Mouse (Mus musculus) adrenal gland, adult 8-10 months (tissue): ENCODE measurements around the gene March10. TPM values are rescaled to one million over a fixed set of nuclear protein-coding genes. Genes with fewer than 3 reads are reported as not detected.

ENCODE experiments used
- DNase-seq: peaks from one replicate; pipeline ENCODE4 v3.0.0; 2022
- total RNA-seq, 4 experiments: library from RNA; stranded (reverse); gene quantifications; 2 replicates each; pipeline ENCODE4 v1.2.4; 2022

March10 gene
- total RNA-seq, 4 experiments from 2014 or later: not detected

DNA sequence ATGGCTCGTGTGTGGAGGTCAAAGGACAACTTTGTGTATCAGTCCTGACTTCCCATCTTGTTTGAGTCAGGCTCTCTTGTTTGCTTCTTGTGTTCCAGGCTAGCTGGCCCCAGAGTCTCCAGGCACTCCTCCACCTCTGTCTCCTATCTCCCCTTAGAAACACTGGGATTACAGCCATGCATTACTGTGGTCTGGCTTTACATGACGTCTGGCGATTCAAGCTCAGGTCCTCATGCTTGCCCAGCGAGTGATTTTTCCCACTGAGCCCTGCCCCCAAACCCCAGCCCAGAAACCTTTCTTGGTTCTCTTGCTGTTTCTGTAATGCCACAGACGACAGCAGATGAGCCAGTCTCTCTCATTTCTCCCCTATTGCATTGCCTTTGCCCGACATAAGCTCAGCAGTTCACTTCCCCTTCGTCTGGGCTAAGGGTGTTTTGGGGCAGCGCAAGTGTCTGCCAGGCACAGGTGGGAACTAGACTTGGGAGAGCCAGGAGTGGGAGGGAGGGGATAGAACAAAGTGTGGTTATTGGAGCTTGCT lies 8.0 kb upstream of the March10 start:
- DNase-seq: no peak

DNA sequence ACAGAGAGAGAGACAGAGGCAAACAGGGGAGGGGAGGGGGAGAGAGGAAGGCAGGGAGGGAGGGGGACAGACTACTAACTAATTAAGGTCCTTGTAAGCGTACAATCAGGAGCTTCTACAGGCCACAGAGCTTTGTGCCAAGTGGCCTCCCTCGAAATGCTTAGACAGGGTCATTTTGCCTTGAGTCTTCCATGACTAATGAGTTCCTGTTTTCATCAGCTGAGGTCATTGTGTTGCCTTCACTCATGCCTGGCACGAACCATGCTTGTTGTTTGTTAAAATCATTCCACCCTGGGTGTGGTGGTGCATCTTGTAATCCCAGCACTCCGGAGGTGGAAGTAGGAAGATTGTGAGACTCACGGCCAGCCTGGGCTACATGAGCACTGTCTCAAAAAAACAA lies 3.4 kb upstream of the March10 start:
- peak; percentile 66 for DNase-seq

DNA sequence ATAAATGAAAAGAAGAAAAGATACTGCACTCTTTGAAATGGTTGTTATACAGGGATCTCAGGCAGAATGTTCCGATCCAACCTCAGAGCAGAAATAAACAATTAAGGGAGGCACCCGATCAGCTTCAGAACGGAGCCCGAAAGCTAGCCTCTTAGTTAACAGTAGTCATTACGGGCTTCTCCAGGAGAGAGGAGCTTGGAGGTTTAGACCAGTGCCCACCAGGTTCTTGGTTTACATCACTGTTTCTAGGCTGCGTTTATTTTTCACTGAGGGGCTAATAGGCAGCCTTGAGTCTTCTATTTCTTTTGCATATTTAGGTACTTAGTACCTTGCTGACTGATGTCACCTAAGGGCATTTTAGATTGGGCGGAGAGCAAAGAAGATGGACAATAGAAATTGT lies 506 bp upstream of the March10 start:
- DNase-seq: no peak

DNA sequence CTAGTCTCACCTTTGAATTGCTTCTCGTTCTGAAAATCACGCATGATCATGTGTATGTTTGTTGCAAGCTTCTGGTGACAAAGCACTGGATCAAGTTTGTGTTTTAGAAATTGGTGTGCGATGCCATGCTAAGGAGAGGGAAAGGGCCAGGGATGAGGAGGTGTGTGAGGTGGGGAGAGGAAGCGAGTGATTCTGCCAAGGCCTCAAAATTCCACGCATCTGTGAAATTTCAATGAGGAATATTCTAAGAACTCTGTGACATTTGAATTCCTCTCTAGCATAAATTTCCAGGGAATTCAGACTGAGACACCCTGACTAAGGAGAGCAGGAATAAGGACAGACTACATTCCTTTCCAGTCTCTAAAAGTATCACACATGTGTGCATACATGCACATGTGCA lies 1.4 kb downstream of the March10 start:
- DNase-seq: no peak

DNA sequence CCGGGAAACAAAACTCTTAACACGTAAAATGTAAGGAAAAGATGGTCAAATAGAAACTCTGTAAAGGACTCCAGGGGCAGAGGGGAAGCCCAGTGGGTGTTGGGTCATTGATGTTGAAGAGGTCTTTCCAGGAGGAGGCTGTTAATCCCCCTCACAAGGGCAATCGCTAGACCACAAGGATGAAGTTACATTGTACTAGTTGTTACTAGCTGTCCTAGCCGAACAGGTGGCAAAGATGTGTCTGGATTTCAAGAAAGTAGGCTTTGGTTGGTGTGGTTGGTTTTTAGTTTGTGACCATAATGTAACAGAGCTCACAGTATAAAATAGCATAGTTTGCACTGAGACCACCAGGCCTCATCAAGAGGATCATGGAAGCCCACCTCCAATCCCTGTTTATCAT lies 3.5 kb downstream of the March10 start:
- no peak for DNase-seq

DNA sequence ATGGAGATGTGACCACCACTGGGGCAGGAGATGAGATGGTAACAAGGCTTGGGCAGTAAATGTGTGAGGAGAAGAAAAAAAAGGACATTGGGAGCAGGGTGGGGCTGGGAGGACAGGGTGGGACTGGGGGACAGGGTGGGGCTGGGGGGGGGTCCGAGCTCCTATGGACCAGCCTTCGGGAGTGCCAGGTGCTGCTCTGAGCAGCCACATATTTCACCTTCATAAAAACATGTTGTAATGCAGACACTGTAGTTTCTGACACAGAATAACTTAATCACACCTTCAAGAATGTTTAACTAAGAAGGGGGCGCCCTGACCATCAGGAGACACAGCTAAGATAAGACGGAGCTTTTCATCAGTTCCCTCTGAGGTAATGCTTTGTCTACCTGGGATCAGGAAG lies 4.0 kb downstream of the March10 start:
- DNase-seq: no peak

DNA sequence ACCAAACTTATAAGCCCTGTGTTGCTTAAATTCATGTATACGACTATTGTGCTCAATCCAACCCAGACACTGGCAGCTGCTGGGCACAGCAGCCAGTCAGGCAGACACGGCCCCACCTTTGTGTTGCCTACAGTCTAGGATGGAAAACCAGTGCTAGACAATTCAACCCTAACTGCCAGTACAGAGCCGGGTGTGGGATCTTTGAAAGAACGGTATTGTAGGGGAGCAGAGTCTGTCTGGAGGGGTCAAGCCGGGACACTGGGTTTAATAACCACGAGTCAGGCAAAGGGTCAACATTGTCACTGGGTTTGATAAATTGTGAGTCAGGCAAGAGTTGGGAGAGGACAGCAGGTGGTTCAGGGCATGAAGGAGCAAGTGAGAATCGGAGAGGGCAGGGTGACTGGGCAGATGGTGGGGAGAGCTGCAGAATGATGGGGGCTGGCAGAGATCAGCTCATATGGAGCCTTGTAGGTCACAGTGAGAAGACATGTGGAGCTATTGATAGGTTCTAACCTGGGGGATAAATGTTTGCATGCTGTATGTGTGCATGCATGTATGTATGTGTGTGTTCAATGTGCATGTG lies 4.9 kb downstream of the March10 start:
- no peak for DNase-seq

DNA sequence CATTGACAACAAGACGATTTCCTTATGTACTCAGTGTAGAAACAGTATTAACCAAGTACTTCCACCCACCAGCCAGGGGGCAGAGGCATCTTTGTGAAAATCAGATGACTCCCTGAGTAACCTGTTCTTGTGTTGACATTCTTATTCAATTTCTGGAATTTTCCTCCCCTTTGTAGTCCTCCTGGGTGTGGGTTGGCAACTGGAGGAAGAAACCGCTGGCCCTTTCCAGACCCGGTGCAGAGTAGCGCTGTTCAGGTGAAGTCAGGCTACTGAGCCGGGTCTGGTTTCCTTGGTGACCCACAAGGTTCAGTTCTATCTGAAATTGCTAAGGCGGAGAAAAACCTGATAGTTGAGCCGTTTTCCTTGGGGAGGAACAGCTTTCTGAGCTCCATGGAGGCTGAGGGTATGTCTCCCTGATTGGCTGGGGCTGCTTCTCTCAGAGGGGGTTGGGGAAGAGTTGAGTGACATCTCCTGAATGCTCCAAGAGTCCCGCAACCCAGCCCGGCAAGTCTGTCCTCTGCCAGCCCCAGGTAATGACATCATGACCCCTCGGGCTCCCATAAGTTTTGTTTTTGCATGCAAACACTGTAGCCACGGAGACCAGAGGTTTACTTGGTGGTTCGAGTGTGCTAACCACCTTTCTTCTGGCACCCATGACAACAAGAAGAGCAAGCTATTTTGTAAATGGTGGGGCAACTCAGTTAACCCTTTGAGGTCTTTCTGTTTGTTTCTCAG lies 6.8 kb downstream of the March10 start:
- DNase-seq: no peak

DNA sequence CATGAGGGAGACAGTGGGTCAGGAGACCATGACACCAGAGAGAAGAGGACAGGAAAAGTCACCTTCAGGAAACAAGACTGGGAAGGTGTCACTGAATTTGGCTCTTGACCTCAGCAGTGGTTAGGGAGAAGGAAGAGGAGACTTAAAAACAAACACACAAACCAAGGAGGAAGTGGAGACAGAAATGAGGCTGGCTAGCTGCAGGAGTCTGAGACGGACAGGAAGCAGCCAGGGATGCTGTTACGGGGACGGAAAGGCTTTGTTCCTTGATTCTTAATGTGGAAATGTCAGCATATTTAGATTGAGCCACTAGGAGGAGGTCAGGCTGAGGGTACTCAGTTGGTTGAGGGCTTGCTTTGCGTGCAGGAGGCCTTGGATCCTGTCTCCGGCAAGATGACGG lies 8.9 kb downstream of the March10 start:
- no peak for DNase-seq

DNA sequence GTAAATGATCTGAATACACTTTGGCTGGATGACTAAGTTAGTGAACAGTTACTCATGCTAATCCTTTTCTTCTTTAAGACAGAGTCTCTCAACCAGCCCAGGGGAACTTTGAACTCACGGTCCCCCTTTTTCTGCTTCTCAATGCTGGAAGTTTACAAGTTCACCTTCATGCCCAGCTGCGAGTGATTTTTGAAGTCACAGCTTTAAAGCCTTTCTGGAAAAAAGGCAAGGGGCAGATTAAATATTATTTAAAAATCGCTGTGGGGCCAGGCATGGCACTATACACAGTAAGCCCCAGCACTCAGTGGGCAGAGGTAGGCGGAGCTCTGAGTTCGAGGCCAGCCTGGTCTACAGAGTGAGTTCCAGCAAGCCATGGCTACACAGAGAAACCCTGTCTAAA lies 10.3 kb downstream of the March10 start:
- DNase-seq: no peak

DNA sequence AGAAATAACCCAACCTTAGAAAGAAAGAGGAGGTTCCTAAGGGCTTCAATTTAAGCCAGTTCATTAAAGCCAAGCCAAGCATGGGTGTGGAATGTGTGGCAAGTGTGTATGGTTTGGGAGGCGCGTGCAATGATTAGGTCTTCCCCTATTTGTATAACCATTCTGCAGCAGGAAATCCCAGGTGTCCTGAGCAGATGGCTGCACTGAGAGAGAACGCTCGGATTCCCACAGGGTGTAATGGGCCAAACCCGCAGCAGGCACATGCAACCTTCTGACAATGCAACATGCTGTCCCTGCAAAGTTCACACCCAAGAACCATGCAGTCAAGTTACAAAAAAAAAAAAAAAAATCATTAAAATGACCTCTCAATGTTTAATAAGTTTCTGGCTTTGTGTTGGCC lies 10.8 kb downstream of the March10 start:
- DNase-seq: no peak

DNA sequence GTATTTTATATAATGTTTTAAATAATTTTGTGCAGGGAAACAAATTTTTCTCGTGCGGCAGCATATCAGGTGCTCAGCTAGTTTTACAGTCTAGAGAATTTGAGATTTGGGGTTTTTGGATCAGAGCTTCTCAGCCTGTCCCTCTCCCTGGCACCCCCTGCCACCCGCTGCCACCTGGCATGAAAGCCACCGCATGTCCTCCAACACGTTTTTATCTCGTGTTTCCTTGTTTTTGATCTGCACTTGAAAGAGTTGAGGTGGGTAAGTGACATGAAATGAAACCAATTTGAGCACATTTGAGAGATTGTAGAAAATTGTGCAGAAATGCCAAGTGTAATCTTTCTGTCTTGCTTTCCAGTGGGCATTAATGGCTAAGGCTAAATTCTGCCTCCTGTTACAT lies 11.6 kb downstream of the March10 start:
- DNase-seq: no peak

DNA sequence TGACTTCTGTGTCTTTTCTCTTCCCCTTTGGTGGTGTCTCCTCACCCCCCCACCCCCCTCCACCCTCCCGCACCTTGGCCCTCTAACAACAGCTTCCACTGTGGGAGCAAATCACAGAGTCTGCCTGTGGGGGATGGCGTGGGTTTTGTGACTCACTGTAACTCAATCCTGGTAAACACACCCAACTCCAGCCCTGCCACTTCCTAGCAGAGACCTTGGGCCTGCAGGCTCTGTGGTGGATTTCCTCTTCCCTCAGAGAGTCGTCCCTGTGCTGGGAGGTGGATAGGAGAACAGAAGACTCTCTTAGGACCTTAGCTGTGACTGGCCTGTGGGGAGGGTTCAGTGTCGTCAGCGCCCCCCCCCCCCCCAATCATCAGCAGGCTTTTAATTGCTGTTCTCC lies 13.0 kb downstream of the March10 start:
- DNase-seq: no peak

DNA sequence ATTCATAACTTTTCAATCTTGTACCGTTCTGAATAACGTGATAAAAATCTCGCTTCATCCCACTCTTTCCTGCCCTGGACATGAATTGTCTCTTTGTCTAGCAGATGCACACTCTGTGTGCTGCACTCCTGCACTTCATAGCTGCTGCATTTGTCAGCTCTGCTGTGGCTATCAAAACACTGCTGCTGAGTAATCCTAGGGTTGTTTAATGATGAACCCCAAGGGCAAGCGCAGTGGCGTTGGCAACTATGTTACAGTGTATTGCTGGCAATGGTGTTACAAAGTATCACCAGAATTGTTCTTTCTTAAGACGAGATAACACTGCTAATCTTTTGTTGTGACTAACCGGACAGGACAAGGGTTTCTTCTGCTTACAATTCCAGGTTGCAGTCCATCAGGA lies 16.7 kb downstream of the March10 start:
- no peak for DNase-seq

DNA sequence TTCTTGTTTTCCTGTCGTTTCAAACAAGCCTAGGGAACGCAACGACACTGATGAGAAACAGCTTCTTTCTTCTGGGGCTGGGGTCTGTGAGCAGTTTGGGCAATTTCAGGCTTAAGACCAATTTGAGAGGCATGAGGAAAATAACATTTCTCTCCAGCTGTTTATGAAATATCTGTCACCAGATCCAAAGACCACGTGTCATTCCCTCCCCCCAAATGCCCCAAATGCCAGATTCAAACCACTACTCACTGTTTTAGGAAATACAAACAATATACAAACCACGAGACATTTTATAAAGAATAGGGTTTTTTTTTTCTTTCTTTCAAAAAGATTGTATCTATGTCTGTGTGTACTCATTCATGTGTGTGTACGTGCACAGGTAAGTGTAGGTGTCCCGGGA lies 17.6 kb downstream of the March10 start:
- DNase-seq: no peak

DNA sequence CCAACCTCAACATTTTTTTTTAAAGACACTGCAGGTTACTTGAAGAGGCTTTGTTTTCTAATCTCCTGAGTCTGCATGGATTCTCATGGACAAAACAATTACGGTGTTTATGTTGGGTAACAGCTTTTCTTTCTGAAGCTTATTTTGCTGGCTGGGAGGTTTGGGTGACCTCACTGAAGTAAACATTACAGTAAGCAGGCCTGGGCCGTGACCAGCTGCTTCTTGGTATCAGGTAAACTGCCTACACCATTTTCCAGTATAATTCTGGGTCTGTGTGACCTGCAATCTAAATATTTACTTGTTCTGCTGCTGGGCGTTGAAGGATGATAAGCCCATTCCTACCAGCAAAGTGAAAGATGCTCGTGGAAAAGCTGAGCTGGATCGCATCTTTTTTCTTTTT lies 30.1 kb downstream of the March10 start:
- DNase-seq: no peak

DNA sequence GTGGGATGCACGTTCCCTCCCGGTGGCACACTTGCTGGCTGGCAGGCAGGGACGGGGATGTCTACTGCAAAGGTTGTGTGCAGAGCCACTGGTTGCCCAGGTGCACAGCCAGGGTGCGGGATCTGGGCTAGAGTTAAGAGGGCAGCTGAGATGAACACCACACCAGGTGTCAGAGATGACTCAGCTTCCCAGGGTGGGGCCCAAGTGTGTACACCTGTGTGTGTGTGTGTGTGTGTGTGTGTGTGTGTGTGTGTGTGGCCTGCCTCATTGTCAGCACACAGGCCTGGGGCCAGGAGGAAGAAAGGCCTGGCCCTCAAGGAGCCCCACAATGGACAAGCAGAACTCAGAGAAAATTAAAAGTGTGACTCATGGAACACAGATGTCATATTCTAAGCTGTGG lies 31.9 kb downstream of the March10 start:
- DNase-seq: no peak

DNA sequence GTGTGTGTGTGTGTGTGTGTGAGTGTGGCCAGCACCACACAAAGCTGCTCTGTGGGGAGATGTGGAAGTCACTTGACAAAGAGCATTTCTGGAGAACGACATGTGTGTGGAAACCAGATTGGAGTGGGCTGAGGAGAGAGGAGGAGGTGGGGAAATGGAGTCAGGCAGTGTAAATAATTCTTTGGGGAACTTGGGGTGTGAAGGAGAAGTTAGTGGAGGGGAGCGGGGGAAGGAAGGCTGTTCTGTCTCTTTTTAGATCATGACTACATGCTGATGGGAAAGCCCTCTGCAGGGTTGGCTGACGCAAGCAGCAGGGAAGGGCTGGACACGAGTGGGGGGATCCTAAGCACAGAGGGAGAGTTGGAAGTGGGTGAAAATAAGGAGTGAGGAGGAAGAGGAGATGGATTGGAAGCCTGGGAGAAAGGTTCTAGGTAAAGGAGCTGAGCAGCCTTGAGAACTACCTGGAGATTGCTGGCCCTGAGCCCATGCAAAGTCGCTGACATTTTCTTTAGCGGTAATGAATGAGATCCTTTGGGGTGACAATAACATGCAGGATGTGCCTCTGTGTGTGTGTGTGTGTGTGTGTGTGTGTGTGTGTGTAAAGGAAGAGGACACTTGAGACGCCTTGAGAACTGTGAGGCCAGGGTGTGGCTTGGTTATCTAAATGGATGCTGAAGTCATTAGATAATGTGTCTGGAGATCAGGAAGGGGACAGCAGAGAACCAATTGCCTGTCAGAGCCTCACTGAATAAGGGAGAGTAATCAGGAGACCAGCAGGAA lies 35.7 kb downstream of the March10 start:
- DNase-seq: no peak

DNA sequence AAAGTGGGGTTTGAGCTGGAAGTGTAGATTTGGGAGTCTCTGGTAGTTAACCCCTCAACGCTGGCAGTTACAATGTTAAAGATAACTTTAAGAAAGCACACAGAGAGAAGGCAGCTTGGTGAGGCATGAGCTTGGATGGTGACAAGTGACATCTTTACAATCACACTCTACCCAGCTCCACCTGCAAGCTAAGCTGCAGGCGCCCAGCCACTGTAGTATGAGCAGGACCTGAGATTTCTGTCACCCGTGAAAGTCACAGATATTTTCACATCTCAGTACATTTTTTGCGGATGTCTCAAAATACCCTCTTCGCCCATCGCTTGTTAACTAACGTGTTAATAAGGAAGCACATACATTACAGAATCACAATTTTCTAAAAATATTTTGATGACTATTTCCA lies 36.6 kb downstream of the March10 start:
- no peak for DNase-seq

DNA sequence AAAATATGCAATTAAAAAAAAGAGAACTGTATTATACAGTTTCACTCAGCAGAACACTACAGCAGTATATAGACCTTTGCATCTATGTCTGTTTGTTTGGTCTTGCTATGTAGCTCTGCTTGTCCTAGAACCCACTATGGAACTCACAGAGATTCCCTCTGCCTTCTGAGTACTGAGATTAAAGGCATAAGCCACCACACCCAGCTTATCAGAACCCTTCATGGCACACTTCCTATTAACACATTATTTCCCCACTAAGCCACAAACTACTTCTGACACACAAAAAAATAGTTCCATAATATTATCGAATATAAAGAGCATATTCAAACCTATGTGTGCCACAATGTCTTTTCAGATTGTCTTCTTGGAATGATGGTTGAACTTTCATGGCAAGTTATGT lies 42.5 kb downstream of the March10 start:
- no peak for DNase-seq

DNA sequence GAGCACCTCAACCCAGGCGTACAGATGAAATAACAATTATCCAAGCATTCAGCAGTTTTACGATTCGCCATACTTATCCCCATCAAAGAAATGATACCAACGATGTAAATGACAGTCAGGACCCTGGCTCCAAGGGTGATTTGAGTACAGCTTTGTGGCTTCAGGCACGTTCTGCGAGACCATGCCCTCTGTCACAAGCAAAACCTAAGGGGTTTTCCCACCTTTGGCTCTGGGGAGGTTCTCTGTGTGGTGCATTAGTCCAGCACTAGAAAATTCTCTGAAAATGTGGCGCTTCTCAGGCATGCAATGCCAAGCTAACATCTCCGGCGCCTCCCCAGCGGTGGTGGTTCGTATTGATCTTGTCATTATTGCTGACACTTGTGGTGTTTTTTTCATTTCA lies 47.1 kb downstream of the March10 start:
- DNase-seq: no peak

DNA sequence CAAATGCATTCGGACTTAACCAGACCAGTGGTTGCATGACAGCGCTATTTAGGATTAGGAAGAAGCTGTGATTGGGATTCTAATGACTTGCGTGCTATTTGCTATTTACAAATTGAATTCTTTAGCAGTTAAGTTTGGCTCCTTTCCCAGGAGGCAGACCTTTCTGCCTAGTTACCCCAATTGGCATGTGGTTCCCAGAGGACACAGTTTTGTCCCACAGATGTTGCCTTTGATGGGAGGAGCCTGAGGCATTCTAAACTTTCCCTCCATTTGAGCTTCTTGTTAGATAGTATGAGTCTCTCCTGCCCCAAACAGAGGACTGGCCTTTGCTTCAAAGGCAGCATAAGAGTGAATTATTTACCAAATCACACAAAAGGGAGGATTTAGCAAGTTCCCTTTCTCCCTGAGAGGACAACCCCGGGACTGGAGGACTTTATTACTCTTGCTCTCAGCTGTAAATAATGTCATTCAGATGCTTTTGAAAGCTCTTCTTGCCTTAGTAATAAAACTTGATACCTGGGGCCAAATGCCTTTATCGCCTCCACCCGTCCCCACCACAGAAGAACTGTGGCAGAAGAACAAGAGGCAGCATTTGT lies 48.6 kb downstream of the March10 start:
- no peak for DNase-seq

DNA sequence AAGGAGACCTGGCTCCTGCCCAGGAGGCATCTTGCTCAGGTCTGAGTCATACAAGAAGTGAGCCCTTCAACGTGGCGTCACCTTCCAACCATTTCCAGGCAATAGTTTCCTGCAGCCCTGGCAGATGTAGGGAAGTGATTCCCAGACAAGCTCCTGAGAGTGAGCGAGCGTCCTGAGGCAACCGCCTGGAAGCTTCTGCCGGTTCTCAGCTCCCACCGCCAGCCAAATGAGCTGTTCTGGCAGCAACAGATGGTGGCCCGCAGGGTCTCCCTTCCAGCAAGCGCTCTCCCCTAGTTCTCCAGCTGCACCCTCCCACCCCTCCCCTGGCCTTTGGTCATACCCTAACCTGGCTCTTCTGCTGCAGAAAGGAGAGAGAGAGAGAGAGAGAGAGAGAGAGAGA lies 54.2 kb downstream of the March10 start:
- DNase-seq: no peak
